Mouse (Mus musculus) ES-Bruce4 (cell line): Measurements from ENCODE around the gene Defb25. TPM values are rescaled to one million over a fixed set of nuclear protein-coding genes. Genes with fewer than 3 reads are reported as not detected.

Experiments
- H3K27ac ChIP-seq: 2 replicates; pipeline ENCODE4 v1.5.1; 2012; ENCODE audit warnings: low read length, inconsistent platforms; ENCODE audit not compliant: insufficient read depth
- H3K27me3 ChIP-seq: 2 replicates; pipeline ENCODE4 v1.6.1; 2012; ENCODE audit warnings: mild to moderate bottlenecking, low read length, inconsistent platforms; ENCODE audit not compliant: control insufficient read depth, poor library complexity, insufficient read depth, severe bottlenecking
- H3K36me3 ChIP-seq: 2 replicates; pipeline ENCODE4 v1.6.1; 2012; ENCODE audit warnings: inconsistent platforms, mild to moderate bottlenecking, low read length, moderate library complexity; ENCODE audit not compliant: control insufficient read depth, poor library complexity, insufficient read depth, severe bottlenecking
- H3K4me1 ChIP-seq: one replicate; pipeline ENCODE4 v1.8.1; 2011; ENCODE audit warnings: low read length; ENCODE audit not compliant: control insufficient read depth, insufficient read depth
- H3K4me3 ChIP-seq: 2 replicates; pipeline ENCODE4 v1.5.1; 2011; ENCODE audit warnings: low read depth, mild to moderate bottlenecking, low read length
- H3K9ac ChIP-seq: 2 replicates; pipeline ENCODE4 v1.6.1; 2012; ENCODE audit warnings: low read depth, mild to moderate bottlenecking, inconsistent platforms; ENCODE audit not compliant: poor library complexity, severe bottlenecking
- H3K9me3 ChIP-seq: replicated peaks from 2 replicates; pipeline ENCODE4 v1.6.1; 2012; ENCODE audit warnings: mild to moderate bottlenecking, low read length, inconsistent platforms; ENCODE audit not compliant: control insufficient read depth, poor library complexity, insufficient read depth, severe bottlenecking
- CTCF ChIP-seq: IDR thresholded peaks from one replicate; pipeline ENCODE4 v1.8.1; 2011; ENCODE audit warnings: low read depth, low read length
- EP300 ChIP-seq: IDR thresholded peaks from 2 replicates; pipeline ENCODE4 v1.6.1; 2011; ENCODE audit warnings: low read depth, low read length; ENCODE audit not compliant: insufficient read depth
- POLR2A ChIP-seq: IDR thresholded peaks from one replicate; pipeline ENCODE4 v1.8.1; 2011; ENCODE audit warnings: low read length; ENCODE audit not compliant: insufficient read depth
- polyA plus RNA-seq: library from polyadenylated mRNA; stranded (reverse); fragments of >200 nt; gene quantifications from 2 replicates; pipeline ENCODE4 v1.2.4, GENCODE M21; 2011; ENCODE audit warnings: low read depth; ENCODE audit not compliant: missing spikeins, insufficient read depth, insufficient read length

The Defb25 gene
- polyA plus RNA-seq, 1 experiment: not detected

DNA sequence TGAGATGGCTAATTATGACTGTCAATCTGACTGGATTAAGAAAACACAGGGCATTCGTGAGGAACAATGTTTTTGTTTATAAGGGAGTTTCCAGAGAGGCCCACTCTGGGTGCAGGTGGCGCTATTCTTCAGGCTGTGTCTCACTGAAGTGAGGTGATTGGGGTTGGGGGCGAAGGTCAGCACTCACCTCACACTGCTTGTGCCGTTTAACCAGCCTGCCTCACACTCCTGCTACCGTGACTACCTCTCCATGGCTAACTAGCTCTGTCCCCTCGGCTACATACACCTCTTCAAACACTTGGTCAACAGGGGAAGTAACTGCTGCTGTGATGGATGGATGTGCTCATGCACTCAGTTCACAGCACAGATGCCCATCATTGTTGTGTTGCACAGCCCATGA, 33.8 kb downstream of the Defb25 start:
- Histone ChIP-seq H3K9me3 (no peaks in the 10 kb centered on the region), H3K9ac (no peak overlapping the region), H3K27me3 (no peaks in the 10 kb centered on the region), H3K27ac (no peak overlapping the region), H3K4me3 (no peak overlapping the region), H3K36me3 (no peaks in the 10 kb centered on the region), H3K4me1 (no peaks in the 10 kb centered on the region)
- TF ChIP-seq EP300 (no peak), POLR2A (no peak), CTCF (no peak)

DNA sequence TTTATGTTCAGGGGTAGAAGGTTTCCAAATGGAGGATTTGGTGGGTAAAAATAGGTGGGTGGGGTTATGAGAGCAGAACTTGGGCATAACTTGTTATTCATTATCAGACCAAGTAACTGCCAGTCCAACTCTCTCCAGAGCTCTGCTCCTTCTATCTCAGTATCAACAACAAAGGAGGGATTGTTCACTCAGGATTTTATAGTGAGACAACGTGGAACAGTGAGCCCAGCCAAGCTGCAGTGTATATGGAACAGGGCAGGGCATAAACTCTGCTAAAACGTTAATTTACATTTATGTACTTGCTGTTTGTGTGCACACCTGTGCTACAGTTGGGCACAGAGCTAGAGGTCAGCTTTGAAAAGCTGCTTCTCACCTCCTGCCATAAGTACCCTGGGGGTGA, 34.4 kb downstream of the Defb25 start:
- no peaks in the 10 kb centered on the region for H3K36me3 ChIP-seq
- H3K4me1 ChIP-seq: no peaks in the 10 kb centered on the region
- TF ChIP-seq POLR2A (no peak), EP300 (no peak), CTCF (no peak)
- H3K9ac ChIP-seq: no peak overlapping the region
- H3K27me3 ChIP-seq: no peaks in the 10 kb centered on the region
- H3K9me3 ChIP-seq: no peaks in the 10 kb centered on the region
- no peak overlapping the region for H3K27ac ChIP-seq
- no peak overlapping the region for H3K4me3 ChIP-seq

DNA sequence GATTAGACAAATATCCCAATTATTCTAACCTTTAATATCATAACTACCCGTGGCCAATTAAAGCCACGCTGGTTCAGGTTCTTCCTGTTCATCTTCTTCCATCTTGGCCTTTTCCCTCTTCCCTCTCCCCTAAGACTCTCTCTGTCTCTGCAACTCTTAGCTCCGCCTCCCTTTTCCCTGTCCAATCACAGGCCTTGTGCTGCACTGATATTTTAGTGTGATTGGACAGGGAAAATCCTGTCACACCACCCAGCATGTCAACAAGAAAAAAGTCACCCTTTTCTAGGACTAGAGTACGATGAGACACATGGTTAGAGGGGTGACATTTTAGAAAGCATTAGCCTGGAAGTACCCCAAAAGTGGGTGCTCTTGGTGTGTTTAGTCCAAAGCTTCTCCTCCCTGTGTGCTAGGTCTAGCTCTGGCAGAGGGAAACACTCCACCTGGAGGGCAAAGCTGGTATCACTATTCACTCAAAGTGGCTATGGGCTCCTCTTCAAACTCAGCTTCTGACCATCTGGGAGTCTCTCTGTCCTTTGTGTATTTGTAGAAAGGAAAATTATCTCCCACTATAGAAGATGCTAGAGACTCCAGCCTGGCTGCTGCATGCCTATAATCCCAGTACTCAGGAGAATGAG, 35.8 kb downstream of the Defb25 start:
- H3K9me3 ChIP-seq: no peaks in the 10 kb centered on the region
- H3K4me3 ChIP-seq: no peak overlapping the region
- no peaks in the 10 kb centered on the region for H3K4me1 ChIP-seq
- no peaks in the 10 kb centered on the region for H3K36me3 ChIP-seq
- TF ChIP-seq EP300: no peak
- TF ChIP-seq CTCF: peak; percentile 36
- no peak for TF ChIP-seq POLR2A
- no peak overlapping the region for H3K9ac ChIP-seq
- no peaks in the 10 kb centered on the region for H3K27me3 ChIP-seq
- no peak overlapping the region for H3K27ac ChIP-seq

DNA sequence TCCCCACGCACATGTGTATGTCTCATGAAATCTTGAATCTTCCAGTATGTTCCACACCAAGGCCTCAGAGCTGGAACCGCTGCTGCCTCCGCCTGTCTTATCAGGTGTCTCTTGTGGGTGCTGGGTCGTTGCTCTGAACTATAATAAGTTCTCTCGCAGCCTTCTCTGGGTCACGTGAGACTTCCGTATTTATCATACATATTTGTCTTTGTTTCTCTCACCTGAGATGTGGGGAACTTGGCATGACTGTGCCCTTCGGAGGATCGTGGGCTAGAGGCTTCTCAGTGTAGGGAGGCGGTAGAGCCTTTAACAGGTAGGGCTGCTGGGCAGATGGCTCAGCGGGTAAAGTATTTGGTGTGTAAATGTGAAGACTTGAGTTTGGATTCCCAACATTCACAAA, 42.2 kb downstream of the Defb25 start:
- no peaks in the 10 kb centered on the region for H3K9me3 ChIP-seq
- H3K9ac ChIP-seq: no peak overlapping the region
- H3K36me3 ChIP-seq: no peaks in the 10 kb centered on the region
- no peaks in the 10 kb centered on the region for H3K27me3 ChIP-seq
- H3K4me1 ChIP-seq: no peaks in the 10 kb centered on the region
- no peak overlapping the region for H3K4me3 ChIP-seq
- no peak overlapping the region for H3K27ac ChIP-seq
- TF ChIP-seq POLR2A (no peak), CTCF (no peak), EP300 (no peak)

DNA sequence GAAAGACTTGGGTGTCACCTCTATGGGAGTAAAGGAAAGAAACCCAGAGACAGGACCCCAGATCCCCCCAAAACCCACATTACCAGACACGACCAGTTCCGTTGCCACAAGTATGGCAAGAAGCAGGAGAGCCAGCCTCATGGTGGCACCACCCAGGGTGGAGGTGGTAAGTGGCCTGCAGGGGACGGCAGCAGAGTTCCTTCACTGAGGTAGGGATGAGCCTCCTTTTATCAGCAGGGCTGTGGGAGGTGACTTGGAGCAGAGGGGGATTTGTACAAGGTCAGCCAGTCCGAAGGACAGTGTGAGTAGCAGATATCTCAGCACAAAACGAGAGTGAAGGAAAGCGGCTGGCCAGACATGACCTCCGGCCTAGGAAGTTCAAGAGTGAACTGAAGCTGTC, 42.7 kb downstream of the Defb25 start, which contains the start of gene Defb19:
Gene Defb19 (minus strand): TSS at position 206 of the 400 bp plus-strand sequence.
- Histone ChIP-seq H3K9ac (no peak within 1 kb of the TSS), H3K4me1 (no peaks in the 10 kb centered on the region), H3K36me3 (no peaks in the 10 kb centered on the region), H3K27me3 (no peaks in the 10 kb centered on the region), H3K9me3 (no peaks in the 10 kb centered on the region), H3K27ac (no peak within 1 kb of the TSS), H3K4me3 (no peak within 1 kb of the TSS)
- TF ChIP-seq EP300: no peak
- no peak for TF ChIP-seq CTCF
- TF ChIP-seq POLR2A: no peak

DNA sequence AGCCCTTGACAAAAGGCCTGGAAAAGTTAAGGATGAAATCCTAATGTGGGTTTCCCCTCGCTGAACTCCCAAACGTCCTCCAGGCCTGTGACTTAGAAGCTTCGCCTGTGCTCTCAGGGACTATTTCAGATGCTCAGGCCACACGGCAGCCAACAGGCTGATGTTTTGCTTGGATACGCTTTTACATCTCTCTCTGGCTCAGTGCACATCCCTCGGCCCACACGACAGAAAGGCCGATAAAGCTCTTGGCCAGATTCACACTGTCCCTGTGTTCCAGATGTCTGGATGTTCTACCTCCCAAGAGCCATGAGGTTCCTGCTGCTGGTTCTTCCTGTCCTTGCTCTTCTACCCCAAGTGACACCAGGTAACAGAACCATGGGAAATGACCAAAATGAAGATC, 49.4 kb downstream of the Defb25 start:
- Histone ChIP-seq H3K27me3 (no peaks in the 10 kb centered on the region), H3K36me3 (no peaks in the 10 kb centered on the region), H3K4me3 (no peak overlapping the region), H3K4me1 (no peaks in the 10 kb centered on the region), H3K27ac (no peak overlapping the region), H3K9ac (no peak overlapping the region), H3K9me3 (no peaks in the 10 kb centered on the region)
- TF ChIP-seq EP300: no peak
- TF ChIP-seq POLR2A: no peak
- no peak for TF ChIP-seq CTCF

Other genes with a start within 250 kb of the Defb25 start
- 1.1 TPM in 1 of 2 replicates, not detected in the other for gene Nrsn2, start 246.4 kb downstream of the Defb25 start, polyA plus RNA-seq
- 27.5 and 31.3 TPM in 2 replicates for gene Sox12, start 225.0 kb downstream of the Defb25 start, polyA plus RNA-seq
- 26.7 and 30.6 TPM in 2 replicates for gene Zcchc3, start 208.0 kb downstream of the Defb25 start, polyA plus RNA-seq
- not detected in 2 replicates for gene 6820408C15Rik, start 207.5 kb downstream of the Defb25 start, polyA plus RNA-seq
- not detected in 2 replicates for gene Defb23, start 158.4 kb downstream of the Defb25 start, polyA plus RNA-seq
- not detected in 2 replicates for gene Defb20, start 146.0 kb downstream of the Defb25 start, polyA plus RNA-seq
- gene Defb22, start 132.9 kb downstream of the Defb25 start, polyA plus RNA-seq: not detected in 2 replicates
- gene Defb26, start 111.4 kb downstream of the Defb25 start, polyA plus RNA-seq: not detected in 2 replicates
- not detected in 2 replicates for gene Defb28, start 104.8 kb downstream of the Defb25 start, polyA plus RNA-seq
- not detected in 2 replicates for gene Defb29, start 83.0 kb downstream of the Defb25 start, polyA plus RNA-seq
- not detected in 2 replicates for gene Gm17416, start 53.7 kb downstream of the Defb25 start, polyA plus RNA-seq
- not detected in 2 replicates for gene Defb21, start 50.3 kb downstream of the Defb25 start, polyA plus RNA-seq
- gene Defb19, start 42.7 kb downstream of the Defb25 start, polyA plus RNA-seq: not detected in 2 replicates
- gene Defb45, start 23.7 kb downstream of the Defb25 start, polyA plus RNA-seq: not detected in 2 replicates
- not detected in 2 replicates for gene Defb36, start 18.7 kb downstream of the Defb25 start, polyA plus RNA-seq
- 1.2 and 1.3 TPM in 2 replicates for gene Rem1, start 3.9 kb upstream of the Defb25 start, polyA plus RNA-seq
- 48.1 and 52.4 TPM in 2 replicates for gene H13, start 46.4 kb upstream of the Defb25 start, polyA plus RNA-seq
- 31.2 and 31.5 TPM in 2 replicates for gene Mcts2, start 64.0 kb upstream of the Defb25 start, polyA plus RNA-seq
- 19.0 and 20.5 TPM in 2 replicates for gene Id1, start 113.2 kb upstream of the Defb25 start, polyA plus RNA-seq
- gene Cox4i2, start 131.1 kb upstream of the Defb25 start, polyA plus RNA-seq: 0.94 and 1.1 TPM in 2 replicates
- 108 TPM in 2 replicates for gene Bcl2l1, start 208.7 kb upstream of the Defb25 start, polyA plus RNA-seq
- 183 TPM in 2 replicates for gene Tpx2, start 224.9 kb upstream of the Defb25 start, polyA plus RNA-seq